Mouse (Mus musculus) liver, adult 2 months (tissue): ENCODE measurements around the gene Trim68.

Experiments
- CTCF ChIP-seq: fragments of 200-500 bp; IDR thresholded peaks from 2 replicates; pipeline ENCODE4 v1.5.1; 2011; ENCODE audit warnings: low read depth, low read length, control low read depth
- POLR2A ChIP-seq: fragments of 200-500 bp; IDR thresholded peaks from 2 replicates; pipeline ENCODE4 v1.6.1; 2011; ENCODE audit warnings: low read length, control low read depth; ENCODE audit not compliant: insufficient read depth; ENCODE audit errors: extremely low read depth

GRCm38 (mm10) chr7:102664599-102664998, 22.5 kb downstream of the Trim68 start, which contains the start of gene Olfr556:
- TF ChIP-seq CTCF (no peak), POLR2A (no peak)
